Mouse (Mus musculus): ENCODE results near the gene Mical2.

DNA sequence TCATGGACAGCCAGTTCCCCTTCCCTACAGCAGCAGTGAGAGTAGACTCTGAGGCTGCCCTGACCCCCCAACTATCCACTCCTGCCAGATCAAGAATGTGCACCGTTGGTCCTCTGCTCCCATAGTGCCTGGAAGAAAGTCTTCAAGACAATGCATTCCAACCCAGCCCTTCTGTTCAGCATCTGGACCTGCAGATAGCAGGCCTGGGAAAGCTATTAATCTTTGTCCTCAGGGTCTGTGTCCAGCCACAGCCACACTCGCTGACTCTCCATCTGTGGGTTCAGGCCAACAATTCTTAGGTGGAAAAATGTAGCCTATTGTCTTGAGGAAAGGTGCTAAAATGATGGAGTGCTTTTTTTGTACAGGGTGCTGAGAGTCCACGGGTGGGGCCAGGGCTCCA lies 54.8 kb downstream of the Mical2 start:
- TF ChIP-seq CTCF (conservative IDR thresholded peaks at IDR 0.05; ENCODE audit: low read length) (no peak), NANOG (IDR thresholded peaks at IDR 0.05; ENCODE audit: borderline replicate concordance, low read length) (no peak), POU5F1 (IDR thresholded peaks at IDR 0.05; ENCODE audit: borderline replicate concordance, low read length) (no peak)

All from E14TG2a.4 (cell line).